Mouse (Mus musculus): Measurements from ENCODE around the gene Brsk1. TPM values are rescaled to one million over a fixed set of nuclear protein-coding genes. Genes with fewer than 3 reads are reported as not detected.

Gene Brsk1
- 10 to 100 TPM in 1 of 2 experiments, 1 to 10 TPM in 1; 3.8 to 11.2 TPM for polyA plus RNA-seq (2012; fragmentation: generic; extraction: Trizol)

DNA sequence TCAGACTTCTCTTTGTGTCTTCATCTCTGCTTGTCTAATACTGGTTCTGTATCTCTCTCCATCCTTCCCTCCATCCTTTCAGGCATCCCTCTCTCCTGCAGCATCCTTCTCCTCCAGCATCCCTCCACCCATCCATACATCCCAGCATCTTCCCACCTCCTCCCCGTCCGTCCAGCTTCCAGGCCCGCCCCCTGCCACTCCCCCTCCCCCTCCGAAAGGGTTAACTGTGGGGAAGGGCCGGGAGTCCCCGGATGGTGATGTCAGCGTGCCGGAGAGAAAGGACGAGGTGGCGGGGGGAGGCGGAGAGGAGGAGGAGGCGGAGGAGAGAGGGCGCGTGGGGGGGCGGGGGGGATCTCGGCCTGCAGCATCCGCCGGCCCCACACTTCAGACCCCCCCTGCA lies at the start of gene Brsk1:
Brsk1 (plus strand) TSS at position 218 of the 400 bp plus-strand sequence.

DNA sequence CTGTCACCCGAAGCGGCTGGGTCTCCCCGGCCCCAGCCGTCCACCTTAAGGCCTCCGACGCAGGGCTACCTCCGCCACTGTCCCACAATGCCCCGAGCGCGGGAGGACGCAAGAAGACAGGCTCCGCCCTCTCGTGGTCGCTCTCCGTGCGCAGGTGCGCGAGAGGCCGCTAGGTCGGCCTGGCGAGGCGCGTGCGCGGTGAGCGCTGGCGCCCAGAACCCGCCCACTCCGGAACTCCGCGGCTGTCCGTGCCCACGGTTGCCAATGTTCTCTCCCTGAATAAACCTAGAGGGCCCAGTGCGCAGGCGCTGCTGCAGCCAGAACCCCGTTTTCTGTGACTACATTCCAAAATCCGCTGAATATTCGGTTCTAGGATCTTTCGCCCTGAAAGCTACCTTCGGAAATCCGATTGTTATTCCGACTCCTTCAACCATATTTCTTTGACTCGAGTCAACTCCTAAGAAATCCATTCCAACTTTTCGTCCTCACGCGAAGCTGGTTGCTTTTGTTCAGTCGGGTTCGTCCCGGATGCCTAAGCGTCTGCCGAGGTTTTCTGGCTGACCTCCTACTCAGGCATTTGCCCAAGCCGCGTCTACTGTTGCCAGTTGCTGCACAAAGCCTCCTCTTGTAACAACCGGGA lies 31.4 kb upstream of the Brsk1 start, which contains the start of gene Ppp6r1:
Ppp6r1 (minus strand) TSS at position 108 of the 640 bp plus-strand sequence.

DNA sequence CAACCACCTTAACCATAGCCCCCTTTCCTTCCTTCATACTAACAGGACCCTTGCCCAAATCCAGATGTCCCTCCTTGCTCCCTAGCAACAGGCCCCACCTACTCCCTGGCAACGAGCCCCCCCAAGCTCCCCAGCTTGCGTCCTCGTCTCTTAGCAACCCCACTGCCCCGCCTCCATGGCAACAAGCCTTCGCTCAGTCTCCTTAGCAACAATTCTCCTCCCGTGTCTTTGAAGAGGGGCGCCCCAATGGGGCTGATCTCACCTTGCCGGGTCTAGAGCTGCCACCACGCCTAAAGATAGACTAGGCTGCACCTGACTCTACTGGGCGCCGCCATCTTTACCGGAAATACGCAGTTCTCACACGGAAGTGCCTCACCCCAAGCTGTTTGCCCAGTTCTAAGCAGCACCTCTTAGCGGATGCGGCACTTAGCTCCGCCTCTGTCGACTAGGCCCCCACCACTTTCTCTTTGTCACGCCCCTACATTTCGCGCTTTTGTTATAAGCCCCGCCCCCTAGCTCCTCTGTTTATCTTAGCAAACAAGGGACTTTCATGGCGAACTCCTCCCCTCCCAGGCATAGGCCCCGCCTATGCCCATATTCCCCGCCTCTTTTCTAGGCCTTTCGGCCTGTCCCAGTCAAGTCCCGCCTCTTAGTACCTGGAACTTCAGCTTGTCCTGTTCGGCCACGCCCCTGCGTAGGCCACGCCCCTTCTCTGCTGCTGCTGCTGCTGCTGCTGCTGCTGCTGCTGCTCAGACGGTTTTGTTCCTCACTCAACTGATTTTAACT lies 5.6 kb upstream of the Brsk1 start, which contains the start of gene Hspbp1:
Hspbp1 (minus strand) TSS at position 437 of the 786 bp plus-strand sequence.

DNA sequence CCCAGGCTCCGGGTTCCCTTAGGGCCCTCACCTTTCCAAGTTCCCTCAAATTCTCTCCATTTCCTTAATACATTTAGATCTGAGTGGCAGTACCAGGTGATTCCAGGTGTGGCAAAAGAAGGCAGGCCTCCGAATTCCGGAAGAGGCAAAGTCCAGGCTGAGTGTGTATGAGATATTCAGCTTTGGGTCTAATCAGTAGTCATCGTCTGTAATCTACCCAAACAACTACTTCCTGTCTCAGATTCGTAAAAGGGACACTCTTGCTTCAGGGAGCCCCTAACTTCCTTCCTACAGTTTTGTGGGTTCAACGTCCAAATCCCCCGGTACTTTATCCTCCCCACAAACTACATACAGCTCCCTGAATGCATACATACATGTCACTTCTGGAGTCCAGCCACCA lies 34.8 kb downstream of the Brsk1 start, which contains the start of gene Tmem150b:
Tmem150b (minus strand) TSS at position 81 of the 400 bp plus-strand sequence.

DNA sequence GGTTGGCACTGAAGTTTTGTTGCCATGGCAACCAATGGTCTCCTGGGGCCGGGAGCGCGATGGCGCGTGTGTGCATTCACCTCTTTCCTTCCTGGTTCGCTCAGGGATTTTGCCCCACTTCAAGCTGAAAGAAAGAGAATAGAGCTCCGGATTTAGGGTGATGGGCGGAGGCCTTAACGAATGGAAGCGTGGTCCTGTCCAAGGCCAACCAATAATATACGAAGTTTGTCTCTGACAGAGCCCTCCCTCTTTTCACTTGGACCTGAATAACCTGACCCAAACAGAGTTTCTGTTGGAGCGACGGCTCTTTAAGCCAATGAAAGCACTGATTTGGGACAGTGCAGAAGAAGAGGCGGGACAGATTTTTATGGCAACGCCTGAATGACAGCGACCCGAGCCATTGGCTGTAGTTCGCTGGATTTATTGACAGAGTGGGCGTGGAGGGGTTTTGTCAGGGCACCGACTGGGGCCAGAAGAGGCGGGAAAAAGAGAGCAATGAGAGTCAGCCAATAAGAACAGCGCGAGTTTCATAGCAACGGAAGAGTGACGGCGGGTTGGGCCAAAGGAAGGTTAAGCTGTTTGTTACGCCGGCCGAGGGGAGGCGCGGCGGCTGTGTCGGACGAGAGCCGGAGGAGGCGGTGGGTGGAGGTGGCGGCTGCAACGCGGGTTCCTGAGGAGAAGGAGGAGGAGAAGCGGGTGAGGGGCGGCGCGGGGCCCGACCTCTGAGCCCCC lies 49.3 kb downstream of the Brsk1 start, which contains the start of gene Kmt5c:
Kmt5c (plus strand) TSS at position 572 of the 732 bp plus-strand sequence.

DNA sequence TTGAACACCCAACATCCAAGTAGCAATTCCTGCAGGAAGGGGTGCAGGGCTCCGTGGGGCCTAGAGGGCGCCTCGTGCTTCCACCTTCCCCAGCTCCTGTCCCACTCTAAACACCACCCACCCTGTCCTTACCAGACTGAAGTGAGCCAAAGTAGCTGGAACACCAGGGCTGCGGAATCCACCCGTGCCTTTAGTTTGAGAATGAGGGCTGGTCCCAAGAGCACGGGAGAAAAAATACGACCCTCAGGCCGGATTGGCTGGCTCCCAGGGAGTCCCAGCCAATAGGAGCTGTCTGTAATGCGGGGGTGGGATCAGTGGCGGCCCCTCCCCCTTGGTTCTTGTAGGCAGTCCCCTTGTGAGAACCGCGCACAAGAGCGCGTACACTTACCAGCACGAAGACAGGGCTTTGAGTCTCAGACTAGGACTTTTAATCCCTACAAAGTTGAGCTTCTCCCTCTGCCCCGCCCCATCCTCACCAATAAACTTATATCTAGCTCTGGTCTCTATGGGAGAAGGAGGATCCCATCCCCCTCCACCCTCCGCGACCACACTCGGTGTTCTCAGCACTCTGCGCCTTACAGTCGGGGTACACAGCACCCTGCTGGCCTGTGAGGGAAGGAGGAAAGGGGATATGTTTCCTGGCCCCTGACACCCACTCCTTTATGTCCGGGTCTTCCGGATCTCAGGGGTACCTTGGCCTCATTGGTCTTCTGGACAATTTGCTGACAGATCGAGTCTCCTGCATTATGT lies 62.6 kb downstream of the Brsk1 start, which contains the start of gene Cox6b2:
Cox6b2 (minus strand) TSS at position 274 of the 750 bp plus-strand sequence.

Other genes with a start within 250 kb of the Brsk1 start
- 1 to 10 TPM; 2.8 to 7.2 TPM for gene Rdh13, start 245.0 kb upstream of the Brsk1 start, polyA plus RNA-seq (2012; fragmentation: generic; extraction: Trizol)
- gene Eps8l1, start 229.9 kb upstream of the Brsk1 start, polyA plus RNA-seq (2012; fragmentation: generic; extraction: Trizol): 1 to 10 TPM in 1 of 2 experiments, under 1 TPM in 1; 0.28 to 1.1 TPM
- 10 to 100 TPM; 35.2 to 55.0 TPM for gene Ppp1r12c, start 188.9 kb upstream of the Brsk1 start, polyA plus RNA-seq (2012; fragmentation: generic; extraction: Trizol)
- gene Tnnt1, start 174.2 kb upstream of the Brsk1 start, polyA plus RNA-seq (2012; fragmentation: generic; extraction: Trizol): 1 to 10 TPM in 1 of 2 experiments, under 1 TPM in 1; 0.04 to 4.4 TPM
- gene Tnni3, start 166.4 kb upstream of the Brsk1 start, polyA plus RNA-seq (2012; fragmentation: generic; extraction: Trizol): 1 to 10 TPM in 1 of 2 experiments, under 1 TPM in 1; 0.12 to 3.6 TPM
- 1 to 10 TPM; 2.1 to 3.7 TPM for gene Dnaaf3, start 158.2 kb upstream of the Brsk1 start, polyA plus RNA-seq (2012; fragmentation: generic; extraction: Trizol)
- gene Syt5, start 143.1 kb upstream of the Brsk1 start, polyA plus RNA-seq (2012; fragmentation: generic; extraction: Trizol): under 1 TPM in 1 of 2 experiments, not detected in 1; 0.04 TPM
- not detected for gene Ptprh, start 86.6 kb upstream of the Brsk1 start, polyA plus RNA-seq (2012; fragmentation: generic; extraction: Trizol)
- gene Tmem86b, start 59.2 kb upstream of the Brsk1 start, polyA plus RNA-seq (2012; fragmentation: generic; extraction: Trizol): 1 to 10 TPM; 1.9 to 4.9 TPM
- gene Ppp6r1, start 31.6 kb upstream of the Brsk1 start, polyA plus RNA-seq (2012; fragmentation: generic; extraction: Trizol): 10 to 100 TPM; 24.9 to 47.9 TPM
- 100 to 1,000 TPM in 1 of 2 experiments, 10 to 100 TPM in 1; 56.4 to 125 TPM for gene Hspbp1, start 5.5 kb upstream of the Brsk1 start, polyA plus RNA-seq (2012; fragmentation: generic; extraction: Trizol)
- gene Tmem150b, start 34.6 kb downstream of the Brsk1 start, polyA plus RNA-seq (2012; fragmentation: generic; extraction: Trizol): under 1 TPM; 0.02 to 0.27 TPM
- gene Kmt5c, start 49.5 kb downstream of the Brsk1 start, polyA plus RNA-seq (2012; fragmentation: generic; extraction: Trizol): 10 to 100 TPM in 1 of 2 experiments, 1 to 10 TPM in 1; 6.4 to 30.2 TPM
- under 1 TPM; 0.08 to 0.26 TPM for gene Cox6b2, start 62.5 kb downstream of the Brsk1 start, polyA plus RNA-seq (2012; fragmentation: generic; extraction: Trizol)
- not detected for gene Fam71e2, start 80.7 kb downstream of the Brsk1 start, polyA plus RNA-seq (2012; fragmentation: generic; extraction: Trizol)
- under 1 TPM; 0.66 to 0.91 TPM for gene Il11, start 92.3 kb downstream of the Brsk1 start, polyA plus RNA-seq (2012; fragmentation: generic; extraction: Trizol)
- 1 to 10 TPM in 1 of 2 experiments, under 1 TPM in 1; 0.61 to 1.1 TPM for gene Tmem190, start 92.3 kb downstream of the Brsk1 start, polyA plus RNA-seq (2012; fragmentation: generic; extraction: Trizol)
- gene Tmem238, start 99.1 kb downstream of the Brsk1 start, polyA plus RNA-seq (2012; fragmentation: generic; extraction: Trizol): 10 to 100 TPM in 1 of 2 experiments, 1 to 10 TPM in 1; 9.5 to 53.2 TPM
- over 10,000 TPM in 1 of 2 experiments, 1,000 to 10,000 TPM in 1; 4,560 to 11,128 TPM for gene Rpl28, start 102.3 kb downstream of the Brsk1 start, polyA plus RNA-seq (2012; fragmentation: generic; extraction: Trizol)
- 100 to 1,000 TPM; 315 to 381 TPM for gene Ube2s, start 122.0 kb downstream of the Brsk1 start, polyA plus RNA-seq (2012; fragmentation: generic; extraction: Trizol)
- not detected for gene Shisa7, start 154.1 kb downstream of the Brsk1 start, polyA plus RNA-seq (2012; fragmentation: generic; extraction: Trizol)
- under 1 TPM; 0.18 to 0.59 TPM for gene Isoc2b, start 179.7 kb downstream of the Brsk1 start, polyA plus RNA-seq (2012; fragmentation: generic; extraction: Trizol)
- 1 to 10 TPM; 1.5 to 3.4 TPM for gene Isoc2a, start 186.5 kb downstream of the Brsk1 start, polyA plus RNA-seq (2012; fragmentation: generic; extraction: Trizol)
- under 1 TPM in 1 of 2 experiments, not detected in 1; 0.19 TPM for gene Gm36210, start 215.9 kb downstream of the Brsk1 start, polyA plus RNA-seq (2012; fragmentation: generic; extraction: Trizol)
- gene Zfp628, start 224.6 kb downstream of the Brsk1 start, polyA plus RNA-seq (2012; fragmentation: generic; extraction: Trizol): 10 to 100 TPM in 1 of 2 experiments, 1 to 10 TPM in 1; 8.1 to 11.7 TPM
- gene Nat14, start 231.4 kb downstream of the Brsk1 start, polyA plus RNA-seq (2012; fragmentation: generic; extraction: Trizol): 1 to 10 TPM in 1 of 2 experiments, under 1 TPM in 1; 0.78 to 6.7 TPM
- gene Ssc5d, start 235.2 kb downstream of the Brsk1 start, polyA plus RNA-seq (2012; fragmentation: generic; extraction: Trizol): 10 to 100 TPM in 1 of 2 experiments, 1 to 10 TPM in 1; 4.7 to 87.9 TPM

Measured in C3H10T1/2 (cell line).